16 mouse cellular contexts compared by ENCODE assay signal in genomic region chr2:107969526-107969925, GRCm38 (mm10).
DNase-seq lines count a peak whose midpoint lies in the region; ATAC-seq and TF ChIP-seq lines count a peak whose summit lies in the region.
"Had no signal": no experiment of that assay in that cellular context is flagged by ENCODE, and none has a peak within 500 bp of the region (broad histone marks: within the 10 kb centered on the region; RNA-seq: fewer than 3 reads in every experiment).

No protein-coding gene starts in this region.

- TF ChIP-seq EP300 in MEL (IDR thresholded peaks at IDR 0.05; ENCODE audit: low read depth in 1 of 2, low read length in 2 of 2), result no peak

- TF ChIP-seq RAD21 in MEL (IDR thresholded peaks at IDR 0.05; ENCODE audit: low read depth, low read length), result peak; percentile 33

- H3K9ac ChIP-seq in hindbrain, postnatal 0 days (replicated peaks; ENCODE audit: low read length), result no peak overlapping the region
- no peak overlapping the region for H3K9ac ChIP-seq in hindbrain, embryonic 14.5 days
- H3K9ac ChIP-seq in midbrain, embryonic 11.5 days (ENCODE audit: low read length), result no peak overlapping the region
- H3K9ac ChIP-seq in midbrain, embryonic 16.5 days (ENCODE audit: low read depth, low read length), result no peak overlapping the region
- H3K9ac ChIP-seq in MEL (ENCODE audit: control insufficient read depth, low read depth, low read length, poor library complexity, severe bottlenecking), result no peak overlapping the region
- H3K9ac ChIP-seq: embryonic facial prominence, embryonic 12.5 days; hindbrain, embryonic 15.5 days; limb, embryonic 12.5 days; neural tube, embryonic 12.5 days had no signal

- H3K4me3 ChIP-seq in hindbrain, postnatal 0 days (ENCODE audit: low read length), result no peak overlapping the region
- no peak overlapping the region for H3K4me3 ChIP-seq in hindbrain, embryonic 14.5 days (replicated peaks; ENCODE audit: low read length)
- no peak overlapping the region for H3K4me3 ChIP-seq in midbrain, embryonic 11.5 days (ENCODE audit: low read depth, low read length)
- H3K4me3 ChIP-seq in midbrain, embryonic 16.5 days (ENCODE audit: low read depth, low read length), result no peak overlapping the region
- no peak overlapping the region for H3K4me3 ChIP-seq in MEL (ENCODE audit: control insufficient read depth in 1 of 2, insufficient read depth in 1 of 2, low read depth in 2 of 2, low read length in 2 of 2)
- H3K4me3 ChIP-seq: embryonic facial prominence, embryonic 12.5 days; hindbrain, embryonic 15.5 days; limb, embryonic 12.5 days; neural tube, embryonic 12.5 days had no signal

- H3K4me1 ChIP-seq in hindbrain, postnatal 0 days (ENCODE audit: insufficient read depth, low read length), result no peaks in the 10 kb centered on the region
- peaks cover 8% of the 10 kb centered on the region; the same call in 1 of the 2 replicates for H3K4me1 ChIP-seq in hindbrain, embryonic 14.5 days (replicated peaks; ENCODE audit: control insufficient read depth, insufficient read depth, low read length)
- H3K4me1 ChIP-seq in midbrain, embryonic 11.5 days (ENCODE audit: control insufficient read depth, insufficient read depth, low read length), result peaks cover 3% of the 10 kb centered on the region; the same call in 1 of the 2 replicates
- no peaks in the 10 kb centered on the region for H3K4me1 ChIP-seq in midbrain, embryonic 16.5 days (ENCODE audit: control insufficient read depth, insufficient read depth, low read length)
- H3K4me1 ChIP-seq in MEL (ENCODE audit: control insufficient read depth in 1 of 2, insufficient read depth in 2 of 2, low read length in 2 of 2), result peaks cover under 1 to 4% of the 10 kb centered on the region in 2 experiments; a peak in 2 of 4 replicates
- H3K4me1 ChIP-seq: embryonic facial prominence, embryonic 12.5 days; hindbrain, embryonic 15.5 days; limb, embryonic 12.5 days; neural tube, embryonic 12.5 days had no signal

- H3K27ac ChIP-seq in hindbrain, postnatal 0 days, result no peak overlapping the region
- H3K27ac ChIP-seq in hindbrain, embryonic 14.5 days, result no peak overlapping the region
- no peak overlapping the region for H3K27ac ChIP-seq in midbrain, embryonic 11.5 days (ENCODE audit: low read depth, low read length)
- H3K27ac ChIP-seq in midbrain, embryonic 16.5 days (ENCODE audit: low read length), result no peak overlapping the region
- no peak overlapping the region for H3K27ac ChIP-seq in MEL (ENCODE audit: control insufficient read depth, low read depth, low read length)
- H3K27ac ChIP-seq: embryonic facial prominence, embryonic 12.5 days; hindbrain, embryonic 15.5 days; limb, embryonic 12.5 days; macrophage; neural tube, embryonic 12.5 days had no signal

- no peaks in the 10 kb centered on the region for H3K27me3 ChIP-seq in hindbrain, postnatal 0 days (ENCODE audit: insufficient read depth, low read length)
- H3K27me3 ChIP-seq in hindbrain, embryonic 14.5 days (ENCODE audit: control insufficient read depth, insufficient read depth, low read length), result no peaks in the 10 kb centered on the region
- H3K27me3 ChIP-seq in midbrain, embryonic 11.5 days (ENCODE audit: control insufficient read depth, insufficient read depth, low read length), result no peaks in the 10 kb centered on the region
- H3K27me3 ChIP-seq in midbrain, embryonic 16.5 days (ENCODE audit: control insufficient read depth, insufficient read depth, low read depth, low read length), result no peaks in the 10 kb centered on the region
- no peaks in the 10 kb centered on the region for H3K27me3 ChIP-seq in MEL (ENCODE audit: control insufficient read depth in 1 of 2, insufficient read depth in 2 of 2, low read length in 2 of 2)
- H3K27me3 ChIP-seq: embryonic facial prominence, embryonic 12.5 days; hindbrain, embryonic 15.5 days; limb, embryonic 12.5 days; neural tube, embryonic 12.5 days had no signal

- TF ChIP-seq CTCF in hindbrain, postnatal 0 days (IDR thresholded peaks at IDR 0.05; ENCODE audit: low read depth), result peak; percentile 28
- TF ChIP-seq CTCF in MEL (IDR thresholded peaks at IDR 0.05 in 2 of 3, conservative IDR thresholded peaks at IDR 0.05 in 1 of 3; ENCODE audit: control insufficient read depth in 1 of 3, insufficient read depth in 1 of 3, low read depth in 2 of 3, low read length in 3 of 3, poor library complexity in 1 of 3, severe bottlenecking in 1 of 3), result peak; percentile 21 to 43 (median 29); a peak in 4 of 6 replicates

- no peak for DNase-seq in hindbrain, postnatal 0 days (ENCODE audit: low spot score)
- DNase-seq in hindbrain, embryonic 14.5 days (ENCODE audit: low spot score), result no peak
- peak; percentile 64 for DNase-seq in midbrain, embryonic 11.5 days (ENCODE audit: low spot score, missing footprints)
- DNase-seq in MEL (ENCODE audit: low read depth, low spot score), result peak; percentile 51
- peak; percentile 6 for DNase-seq in mesoderm, embryonic 11.5 days (ENCODE audit: low read depth, low spot score)
- no peak for DNase-seq in right cerebral cortex, postnatal 4 days
- DNase-seq: cerebellum, adult 9-11 months; kidney, adult 18-20 months; kidney, postnatal 10 days had no signal

- no peak for TF ChIP-seq POLR2A in MEL (IDR thresholded peaks at IDR 0.05; ENCODE audit: control insufficient read depth in 1 of 2, insufficient read depth in 1 of 2, low read depth in 1 of 2, low read length in 2 of 2, poor library complexity in 1 of 2)

- 84% methylated on average over 2 of the region's 2 CpGs for WGBS in hindbrain, postnatal 0 days
- WGBS in hindbrain, embryonic 14.5 days, result 81% methylated on average over 2 of the region's 2 CpGs
- WGBS in midbrain, embryonic 11.5 days, result 89% methylated on average over 2 of the region's 2 CpGs
- 92% methylated on average over 2 of the region's 2 CpGs for WGBS in midbrain, embryonic 16.5 days

- no peaks in the 10 kb centered on the region for H3K79me2 ChIP-seq in MEL (ENCODE audit: control insufficient read depth, insufficient read depth, low read length, poor library complexity)

- ATAC-seq in hindbrain, postnatal 0 days, result no peak
- no peak for ATAC-seq in hindbrain, embryonic 14.5 days (ENCODE audit: low FRiP score)
- peak; percentile 51; the same call in 1 of the 2 replicates for ATAC-seq in midbrain, embryonic 11.5 days (ENCODE audit: low FRiP score)
- ATAC-seq in midbrain, embryonic 16.5 days, result no peak
- ATAC-seq: CD4-positive, CD25-positive, alpha-beta regulatory T cell, adult 4 months had no signal

- no peak overlapping the region for H3K4me2 ChIP-seq in hindbrain, postnatal 0 days (ENCODE audit: low read depth, low read length)
- H3K4me2 ChIP-seq in hindbrain, embryonic 14.5 days (replicated peaks), result no peak overlapping the region
- no peak overlapping the region for H3K4me2 ChIP-seq in midbrain, embryonic 11.5 days
- H3K4me2 ChIP-seq in midbrain, embryonic 16.5 days (ENCODE audit: low read length), result no peak overlapping the region
- H3K4me2 ChIP-seq: embryonic facial prominence, embryonic 12.5 days; hindbrain, embryonic 15.5 days; limb, embryonic 12.5 days; neural tube, embryonic 12.5 days had no signal

- H3K9me3 ChIP-seq in hindbrain, postnatal 0 days (ENCODE audit: low read length), result no peaks in the 10 kb centered on the region
- H3K9me3 ChIP-seq in hindbrain, embryonic 14.5 days (ENCODE audit: control insufficient read depth, low read length), result no peaks in the 10 kb centered on the region
- no peaks in the 10 kb centered on the region for H3K9me3 ChIP-seq in midbrain, embryonic 11.5 days (ENCODE audit: control insufficient read depth, low read length)
- no peaks in the 10 kb centered on the region for H3K9me3 ChIP-seq in midbrain, embryonic 16.5 days (replicated peaks; ENCODE audit: control insufficient read depth, low read length, poor library complexity, severe bottlenecking)
- H3K9me3 ChIP-seq in MEL (replicated peaks; ENCODE audit: insufficient read depth, low read length), result no peaks in the 10 kb centered on the region
- H3K9me3 ChIP-seq: embryonic facial prominence, embryonic 12.5 days; hindbrain, embryonic 15.5 days; limb, embryonic 12.5 days; neural tube, embryonic 12.5 days had no signal

- no peaks in the 10 kb centered on the region for H3K36me3 ChIP-seq in hindbrain, postnatal 0 days (ENCODE audit: insufficient read depth, low read length)
- H3K36me3 ChIP-seq in hindbrain, embryonic 14.5 days (replicated peaks; ENCODE audit: control insufficient read depth, insufficient read depth), result no peaks in the 10 kb centered on the region
- H3K36me3 ChIP-seq in midbrain, embryonic 11.5 days (ENCODE audit: control insufficient read depth, insufficient read depth, low read length), result no peaks in the 10 kb centered on the region
- H3K36me3 ChIP-seq in midbrain, embryonic 16.5 days (ENCODE audit: control insufficient read depth, insufficient read depth, low read length), result no peaks in the 10 kb centered on the region
- H3K36me3 ChIP-seq in MEL (ENCODE audit: control insufficient read depth in 1 of 2, insufficient read depth in 2 of 2, low read length in 2 of 2), result peaks cover 0 to 9% of the 10 kb centered on the region in 2 experiments; a peak in 2 of 4 replicates
- H3K36me3 ChIP-seq: embryonic facial prominence, embryonic 12.5 days; hindbrain, embryonic 15.5 days; limb, embryonic 12.5 days; neural tube, embryonic 12.5 days had no signal

TF ChIP-seq in MEL, 35 proteins besides CTCF, POLR2A, EP300 and RAD21:
- TF ChIP-seq POLR2AphosphoS2 (IDR thresholded peaks at IDR 0.05; ENCODE audit: low read length) (no peak), SIN3A (IDR thresholded peaks at IDR 0.05; ENCODE audit: low read length) (no peak), POLR2AphosphoS5 (IDR thresholded peaks at IDR 0.05; ENCODE audit: borderline replicate concordance, low read depth, low read length) (no peak), HCFC1 (IDR thresholded peaks at IDR 0.05; ENCODE audit: low read depth, low read length) (no peak), SMC3 (IDR thresholded peaks at IDR 0.05; ENCODE audit: low read depth, low read length) (peak; percentile 44), NELFE (IDR thresholded peaks at IDR 0.05; ENCODE audit: low read depth, low read length) (no peak)

Comparison
In these comparisons a context has a peak if more than half of its experiments do, and no peak if none do; other contexts are left out.
1. DNase-seq: peak in midbrain, embryonic 11.5 days (single experiment), MEL (single experiment) and mesoderm, embryonic 11.5 days (single experiment); none in hindbrain, postnatal 0 days (single experiment), hindbrain, embryonic 14.5 days (single experiment) and right cerebral cortex, postnatal 4 days (single experiment).